Mouse (Mus musculus): ENCODE measurements around the gene Tenm4.

Gene Tenm4

GRCm38 (mm10) chr7:96734315-96735058, 563.4 kb downstream of the Tenm4 start:
- no peak for DNase-seq (ENCODE audit: low spot score in 2 of 2)

GRCm38 (mm10) chr7:96740631-96741030, 569.6 kb downstream of the Tenm4 start:
- DNase-seq (ENCODE audit: low spot score in 2 of 2): no peak

- DNase-seq (ENCODE audit: low spot score in 2 of 2): no peak
These were observed 571.2 kb downstream of the Tenm4 start for GRCm38 (mm10) chr7:96742221-96742620.

GRCm38 (mm10) chr7:96745956-96746355, 574.9 kb downstream of the Tenm4 start:
- no peak for DNase-seq (ENCODE audit: low spot score in 2 of 2)

GRCm38 (mm10) chr7:96746706-96747105, 575.7 kb downstream of the Tenm4 start:
- no peak for DNase-seq (ENCODE audit: low spot score in 2 of 2)

GRCm38 (mm10) chr7:96748538-96749045, 577.5 kb downstream of the Tenm4 start:
- DNase-seq (ENCODE audit: low spot score in 2 of 2): no peak

- DNase-seq (ENCODE audit: low spot score in 2 of 2): no peak
These were observed 578.7 kb downstream of the Tenm4 start for GRCm38 (mm10) chr7:96749753-96750152.

- no peak for DNase-seq (ENCODE audit: low spot score in 2 of 2)
These were observed 580.2 kb downstream of the Tenm4 start for GRCm38 (mm10) chr7:96751236-96751635.

GRCm38 (mm10) chr7:96752776-96753175, 581.7 kb downstream of the Tenm4 start:
- no peak for DNase-seq (ENCODE audit: low spot score in 2 of 2)

GRCm38 (mm10) chr7:96753335-96754095, 582.5 kb downstream of the Tenm4 start:
- DNase-seq (ENCODE audit: low spot score in 2 of 2): no peak

GRCm38 (mm10) chr7:96754175-96754574, 583.1 kb downstream of the Tenm4 start:
- no peak for DNase-seq (ENCODE audit: low spot score in 2 of 2)

- no peak for DNase-seq (ENCODE audit: low spot score in 2 of 2)
These were observed 584.5 kb downstream of the Tenm4 start for GRCm38 (mm10) chr7:96755459-96756094.

- DNase-seq (ENCODE audit: low spot score in 2 of 2): no peak
These were observed 585.2 kb downstream of the Tenm4 start for GRCm38 (mm10) chr7:96756104-96756742.

GRCm38 (mm10) chr7:96757067-96757466, 586.0 kb downstream of the Tenm4 start:
- no peak for DNase-seq (ENCODE audit: low spot score in 2 of 2)

GRCm38 (mm10) chr7:96760208-96760607, 589.2 kb downstream of the Tenm4 start:
- no peak for DNase-seq (ENCODE audit: low spot score in 2 of 2)

- DNase-seq (ENCODE audit: low spot score in 2 of 2): no peak
These were observed 590.1 kb downstream of the Tenm4 start for GRCm38 (mm10) chr7:96761151-96761550.

GRCm38 (mm10) chr7:96765321-96765960, 594.4 kb downstream of the Tenm4 start:
- peak in 1 of 2 experiments; percentile 38 for DNase-seq (ENCODE audit: low spot score in 2 of 2)

GRCm38 (mm10) chr7:96767090-96767489, 596.0 kb downstream of the Tenm4 start:
- no peak for DNase-seq (ENCODE audit: low spot score in 2 of 2)

GRCm38 (mm10) chr7:96768718-96769117, 597.7 kb downstream of the Tenm4 start:
- no peak for DNase-seq (ENCODE audit: low spot score in 2 of 2)

- DNase-seq (ENCODE audit: low spot score in 2 of 2): no peak
These were observed 598.7 kb downstream of the Tenm4 start for GRCm38 (mm10) chr7:96769784-96770183.

- DNase-seq (ENCODE audit: low spot score in 2 of 2): no peak
These were observed 601.9 kb downstream of the Tenm4 start for GRCm38 (mm10) chr7:96772966-96773365.
